Mouse (Mus musculus) retina, postnatal 7 days (tissue): Measurements from ENCODE around the gene Gm47791.

ENCODE experiments used
- DNase-seq: peaks from one replicate; pipeline ENCODE4 v3.0.0-alpha.2; 2012; ENCODE audit warnings: low read depth, low spot score

The Gm47791 gene

GRCm38 (mm10) chr1:82724339-82725025 lies 46.6 kb downstream of the Gm47791 start, which contains the start of gene Mff:
TSS of gene Mff (plus strand) at chr1:82724890.
- peak; percentile 91 for DNase-seq
